Mouse (Mus musculus) kidney, postnatal 36 days (tissue): ENCODE measurements around the gene Rfc2.
"Not testable (repeated sequence)": the region's sequence is repeated elsewhere in the genome, so short reads cannot be mapped to it uniquely, and the experiment has no call there.

Experiments used
- DNase-seq, 2 experiments: peaks; one replicate each; pipeline ENCODE4 v3.0.0; 2021 to 2022; ENCODE audit warnings: mixed read lengths in 2 of 2

Rfc2 gene

GRCm38 (mm10) chr5:134611810-134612521 lies 30.8 kb downstream of the Rfc2 start:
- no peak for DNase-seq

DNA sequence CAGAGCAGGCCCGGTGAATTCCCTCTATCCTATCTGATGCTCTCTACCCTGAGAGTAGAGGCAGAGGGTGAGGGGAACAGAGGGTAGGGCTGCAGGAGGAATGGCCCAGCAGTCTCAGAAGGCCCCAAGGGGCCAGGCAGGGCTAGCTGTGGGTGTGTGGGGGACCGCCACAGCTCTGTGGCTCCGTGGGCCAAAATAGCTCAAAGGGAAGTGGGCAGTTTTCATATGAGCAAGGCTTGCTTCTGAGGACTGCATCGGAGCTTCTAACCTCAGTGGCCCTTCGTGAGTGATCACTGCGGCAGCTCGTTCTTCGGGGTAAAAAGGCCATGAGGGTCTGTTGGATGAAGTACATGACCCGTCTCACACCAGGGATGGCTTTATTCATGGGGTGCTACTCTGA lies 32.6 kb downstream of the Rfc2 start:
- DNase-seq, result peak in 1 of 2 experiments; percentile 15

GRCm38 (mm10) chr5:134614296-134614695 lies 33.1 kb downstream of the Rfc2 start:
- no peak for DNase-seq

- no peak for DNase-seq
Measured at GRCm38 (mm10) chr5:134614802-134615201, 33.6 kb downstream of the Rfc2 start, which contains the start of gene Lat2. Lat2 (minus strand) TSS chr5:134615025.

- DNase-seq, result no peak
Measured at GRCm38 (mm10) chr5:134615380-134615779, 34.2 kb downstream of the Rfc2 start.

DNA sequence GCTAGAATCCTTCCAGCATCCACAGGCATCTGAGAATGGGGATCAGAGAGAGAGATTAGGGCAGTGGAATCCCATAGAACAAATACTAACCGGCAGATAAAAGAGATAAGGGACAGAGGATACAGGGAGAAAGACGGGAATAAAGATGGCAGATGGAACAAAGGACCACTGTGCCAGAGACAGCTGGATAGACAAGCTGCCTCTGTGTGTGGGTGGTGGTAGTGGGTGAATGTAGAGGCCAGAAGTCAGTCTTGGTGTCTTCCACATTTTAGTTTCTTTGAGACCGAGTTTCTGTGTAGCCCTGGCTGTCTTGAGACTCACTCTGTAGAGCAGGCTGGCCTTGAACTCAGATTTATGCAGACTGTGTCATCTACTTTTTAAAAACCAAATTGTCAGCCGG lies 34.6 kb downstream of the Rfc2 start:
- DNase-seq, result no peak

GRCm38 (mm10) chr5:134617071-134617470 lies 35.9 kb downstream of the Rfc2 start:
- peak; percentile 52 to 89 for DNase-seq

DNA sequence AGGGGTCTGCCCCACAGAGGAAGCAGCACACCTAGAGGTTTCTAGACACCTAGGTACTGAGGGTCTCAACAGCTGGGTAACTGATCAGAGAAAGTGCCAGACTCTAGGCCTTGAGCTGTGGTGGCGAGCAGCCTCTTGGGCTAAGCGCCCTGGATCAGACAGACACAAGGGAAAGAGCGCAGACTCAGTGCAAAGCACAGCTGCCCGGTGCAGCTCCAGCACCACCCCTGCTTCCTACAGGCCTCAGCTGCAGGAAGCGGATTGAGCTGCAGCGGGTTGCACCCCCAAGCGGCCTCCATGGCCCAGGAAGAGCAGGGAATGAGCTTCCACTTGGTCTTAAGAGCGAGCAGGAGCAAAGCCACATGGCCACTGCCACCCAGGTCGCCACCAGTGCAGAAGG lies 39.3 kb downstream of the Rfc2 start:
- DNase-seq, result no peak

DNA sequence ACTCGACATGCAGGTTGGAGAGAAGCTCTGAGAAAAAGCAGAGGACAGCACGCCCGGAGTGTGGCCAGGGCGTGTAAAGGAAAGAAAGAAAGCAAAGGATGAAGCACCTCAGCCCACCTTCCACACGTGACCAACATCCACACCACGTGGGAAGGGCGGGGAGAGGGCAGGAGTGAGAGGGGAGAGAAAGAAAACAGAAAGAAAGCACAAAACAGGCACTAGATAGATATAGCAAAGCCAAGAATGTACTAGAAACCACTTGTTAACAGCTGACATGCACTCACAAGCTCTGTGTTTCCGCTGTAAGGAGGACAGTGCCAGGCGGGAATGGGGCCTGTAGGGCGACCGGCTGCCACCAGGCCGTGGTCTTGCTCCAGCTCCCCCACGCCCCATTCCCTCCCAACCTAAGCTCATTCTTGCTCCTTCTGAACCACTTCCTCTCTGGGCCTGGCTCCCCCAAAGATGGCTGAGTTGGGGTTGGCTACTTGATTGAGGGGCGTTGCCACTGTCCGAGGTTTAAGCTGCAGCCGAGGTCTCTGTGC lies 40.0 kb downstream of the Rfc2 start:
- DNase-seq, result no peak

DNA sequence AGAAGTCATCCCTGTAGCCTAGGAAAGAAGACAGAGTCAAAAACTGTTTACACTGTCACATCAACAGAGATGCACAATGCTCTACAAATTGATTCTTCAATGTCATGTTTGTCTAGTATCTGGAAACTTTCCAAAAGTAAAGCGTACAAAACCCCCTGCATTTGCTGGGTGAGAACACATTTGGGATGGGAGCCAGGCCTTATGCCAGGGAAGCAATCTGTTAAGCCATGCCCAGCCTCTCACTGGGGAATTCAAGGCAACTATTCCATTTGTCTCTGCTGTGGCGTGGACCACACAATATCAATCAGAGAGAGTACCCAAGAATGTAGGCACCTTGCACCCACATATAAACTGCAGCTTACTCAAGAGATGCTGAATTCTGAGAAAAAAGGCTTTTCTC lies 40.9 kb downstream of the Rfc2 start:
- no peak for DNase-seq

DNA sequence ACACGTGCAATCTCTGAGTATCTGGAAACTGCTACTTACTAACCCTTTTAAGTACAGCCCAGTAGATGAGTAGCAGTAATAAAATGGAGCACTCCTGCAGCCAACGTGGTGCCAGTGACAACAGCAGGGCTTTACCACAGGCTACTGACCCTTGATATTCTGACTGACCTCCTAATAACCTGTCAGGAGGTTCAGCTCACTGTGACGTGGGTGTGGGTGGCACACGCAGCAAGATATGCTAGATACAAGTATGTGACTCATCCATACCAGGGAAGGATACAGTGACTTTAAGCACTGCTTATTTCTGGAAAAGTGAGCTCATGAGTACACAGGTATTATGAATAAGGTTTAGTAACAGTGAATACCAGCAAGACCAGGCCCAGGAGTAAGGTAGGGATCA lies 48.3 kb downstream of the Rfc2 start:
- DNase-seq, result no peak

DNA sequence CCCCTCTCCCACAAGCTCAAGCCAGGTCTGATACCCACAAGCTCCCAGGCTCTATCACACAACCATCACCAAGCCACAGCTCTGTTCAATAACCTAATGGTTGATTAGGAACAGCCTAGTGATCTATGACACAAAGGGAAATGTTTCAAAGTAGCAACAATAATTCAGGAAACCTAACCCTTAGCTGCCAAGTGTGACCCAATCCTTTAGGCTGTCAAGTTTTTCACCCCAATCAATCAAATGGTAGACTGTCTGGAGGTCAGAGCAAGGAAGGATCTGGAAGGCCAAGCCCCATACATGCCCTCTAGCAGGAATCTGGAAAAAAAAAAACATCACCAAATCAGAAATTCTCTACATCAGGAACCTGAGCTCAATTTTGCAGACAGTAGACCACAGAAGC lies 49.7 kb downstream of the Rfc2 start:
- no peak for DNase-seq

DNA sequence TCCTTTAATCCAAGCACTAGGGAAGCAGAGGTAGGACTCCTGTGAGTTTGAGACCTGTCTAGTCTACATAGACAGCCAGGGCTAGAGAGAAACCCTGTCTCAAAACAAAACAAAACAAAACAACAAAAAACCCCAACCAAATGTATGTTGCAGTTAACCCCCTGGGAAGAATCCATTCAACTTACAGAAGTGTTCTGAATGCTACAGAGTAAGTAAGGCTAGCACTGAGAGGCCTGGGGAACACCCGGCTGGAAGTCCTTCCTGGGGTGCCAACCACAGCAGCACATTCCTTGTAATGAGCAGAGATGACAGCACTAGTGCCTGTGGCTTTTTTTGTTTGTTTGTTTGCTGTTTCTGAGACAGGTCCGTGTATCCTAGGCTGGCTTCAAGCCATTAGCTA lies 51.7 kb downstream of the Rfc2 start:
- DNase-seq, result no peak

DNA sequence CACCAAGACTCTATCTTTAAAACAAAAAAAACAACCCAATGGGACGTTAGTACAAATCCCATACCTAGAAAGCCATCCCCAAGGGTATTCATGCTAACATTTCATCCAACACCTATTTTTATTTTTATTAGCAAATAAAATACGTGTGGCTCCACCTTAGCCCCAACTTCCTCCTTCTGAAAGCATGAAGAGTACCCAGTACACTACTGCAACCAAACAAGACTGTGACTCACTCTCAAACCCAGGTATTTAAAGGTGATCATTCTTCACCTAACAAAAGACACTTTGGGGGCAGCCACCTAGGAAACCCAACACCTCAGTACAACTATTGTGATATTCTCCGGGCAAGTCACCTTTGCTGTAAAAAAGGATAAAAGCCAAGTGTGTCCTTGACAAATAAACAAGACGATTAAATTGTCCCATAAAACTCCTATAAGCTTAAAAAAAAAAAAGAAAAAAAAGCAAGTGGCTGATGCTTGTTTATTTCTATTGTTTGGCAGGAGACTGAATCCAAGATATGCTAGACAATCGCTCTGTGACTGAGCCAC lies 56.7 kb downstream of the Rfc2 start:
- no peak for DNase-seq

GRCm38 (mm10) chr5:134638461-134639268 lies 57.5 kb downstream of the Rfc2 start:
- DNase-seq, result no peak

DNA sequence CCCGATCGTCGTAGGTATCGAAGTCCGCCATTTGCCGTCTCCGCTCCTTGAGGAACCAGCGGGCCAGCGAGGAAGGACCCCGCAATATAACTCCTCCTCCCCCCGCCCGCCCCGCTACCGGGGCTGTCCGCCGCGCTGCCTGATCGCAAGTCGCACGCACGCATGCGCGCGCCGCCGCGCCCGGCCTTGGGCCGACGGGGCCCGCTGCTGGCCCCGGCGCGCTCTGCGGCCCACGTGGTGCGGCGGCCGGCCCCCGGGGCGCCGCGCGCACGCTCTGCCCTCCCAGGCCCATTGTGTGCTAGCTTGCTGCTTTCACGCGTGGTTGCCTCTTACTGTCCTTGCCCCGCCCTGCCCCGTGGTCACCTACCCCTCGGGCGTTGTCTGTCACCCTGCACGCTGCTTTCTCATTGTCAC lies 58.1 kb downstream of the Rfc2 start, which contains the start of gene Eif4h:
Gene Eif4h, minus strand, starts transcription at position 222 of the 414 bp plus-strand sequence.
- DNase-seq, result peak; percentile 97 to 98

DNA sequence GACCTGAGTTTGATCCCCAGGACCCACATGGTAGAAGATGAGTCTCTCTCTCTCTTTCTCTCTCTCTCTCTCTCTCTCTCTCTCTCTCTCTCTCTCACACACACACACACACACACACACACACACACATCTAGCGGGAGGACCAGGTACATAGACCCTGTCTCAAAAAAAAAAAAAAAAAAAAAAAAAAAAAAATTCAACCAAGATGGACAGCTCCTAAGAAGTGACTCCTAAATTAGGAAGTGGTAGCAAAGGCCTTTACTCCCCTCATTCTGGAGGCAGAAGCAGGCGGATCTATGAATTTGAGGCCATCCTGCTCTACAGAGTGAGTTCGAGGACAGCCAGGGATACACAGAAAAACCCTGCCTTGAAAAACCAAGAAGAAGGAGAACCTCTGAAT lies 59.2 kb downstream of the Rfc2 start:
- no peak for DNase-seq

- no peak for DNase-seq
Measured at GRCm38 (mm10) chr5:134644121-134644520, 63.0 kb downstream of the Rfc2 start.

DNA sequence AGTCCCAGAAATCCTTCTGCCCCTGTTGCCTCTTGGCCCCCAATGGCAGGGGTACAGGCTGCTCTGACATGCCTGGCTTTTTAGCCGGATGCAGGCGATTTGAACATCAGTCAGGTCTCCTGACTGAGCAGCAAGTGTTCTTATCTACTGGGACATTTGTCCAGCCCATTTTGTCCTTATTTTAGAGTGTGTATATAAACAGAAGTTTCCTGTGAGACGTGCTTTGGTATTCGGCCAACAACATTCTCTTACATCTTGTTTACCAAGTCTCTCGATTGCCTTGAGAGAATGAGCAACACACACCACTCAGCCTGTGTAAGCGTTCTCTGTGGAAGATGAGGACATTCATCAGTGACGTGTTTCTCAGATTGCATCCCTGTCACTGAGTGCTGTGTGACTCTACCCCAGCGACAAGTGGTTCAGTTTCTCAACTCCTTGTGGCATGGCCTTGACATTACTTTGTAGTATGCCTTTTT lies 63.5 kb downstream of the Rfc2 start:
- DNase-seq, result peak; percentile 14 to 58

- DNase-seq, result no peak
Measured at GRCm38 (mm10) chr5:134646461-134646860, 65.3 kb downstream of the Rfc2 start.

- no peak for DNase-seq
Measured at GRCm38 (mm10) chr5:134647394-134647793, 66.2 kb downstream of the Rfc2 start.

- DNase-seq, result not testable (repeated sequence)
Measured at GRCm38 (mm10) chr5:134648976-134649375, 67.8 kb downstream of the Rfc2 start.

- peak; percentile 59 to 86 for DNase-seq
Measured at GRCm38 (mm10) chr5:134650926-134651325, 69.8 kb downstream of the Rfc2 start.
